Mouse (Mus musculus): ENCODE results near the gene Sema4d. TPM values are rescaled to one million over a fixed set of nuclear protein-coding genes. Genes with fewer than 3 reads are reported as not detected.

The Sema4d gene
- total RNA-seq, 2 experiments from 2014 or later: 65.8 to 71.3 TPM

DNA sequence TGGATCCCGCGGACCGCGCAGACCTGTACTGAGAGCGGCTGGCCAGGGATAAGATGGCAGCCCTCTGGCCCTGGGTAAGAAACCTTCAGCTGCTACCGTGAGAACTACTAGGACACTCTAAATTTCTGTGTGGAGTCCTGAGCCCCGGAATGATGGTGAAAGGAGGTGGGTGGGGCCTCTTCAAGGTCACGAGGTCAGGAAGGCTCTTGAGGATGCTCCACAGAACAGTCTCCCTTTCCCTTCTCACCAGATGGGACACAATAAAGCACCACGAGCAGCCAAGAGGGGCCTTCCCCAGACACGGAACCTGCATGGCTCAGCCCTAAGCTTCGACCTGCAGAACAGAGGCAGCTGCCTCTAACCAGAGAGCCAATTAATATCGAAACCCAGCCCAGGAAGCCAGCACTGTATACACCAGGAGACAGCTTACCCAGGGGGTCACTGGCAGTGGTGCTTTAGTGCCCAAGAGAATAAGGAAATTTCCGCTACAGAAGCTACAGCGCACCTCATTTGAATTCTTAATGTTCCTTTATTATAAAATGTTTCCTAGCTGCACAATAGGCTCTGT is 61.4 kb downstream of the Sema4d start:
- no peak for DNase-seq (ENCODE audit: low spot score in 2 of 2)

DNA sequence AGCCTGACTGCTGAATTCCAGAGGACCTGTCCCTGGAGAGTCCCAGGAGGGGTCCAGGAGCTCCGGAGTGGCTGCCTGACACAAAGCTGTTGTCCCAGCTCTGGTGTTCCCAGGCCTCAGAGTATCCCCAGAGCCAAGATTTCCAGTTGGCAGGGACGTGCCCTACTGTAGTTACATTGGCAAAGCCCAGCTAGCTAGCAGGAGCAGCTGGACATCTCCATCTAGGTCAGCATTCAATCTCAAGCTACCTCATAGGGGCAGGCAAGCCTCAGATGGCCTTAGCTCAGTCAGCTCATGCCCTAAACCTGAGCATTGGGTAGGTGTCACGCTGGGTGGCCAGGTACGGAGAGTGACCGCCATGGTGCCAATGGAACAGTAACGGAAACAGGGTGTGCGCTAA is 62.1 kb downstream of the Sema4d start:
- DNase-seq (ENCODE audit: low spot score in 2 of 2): no peak

DNA sequence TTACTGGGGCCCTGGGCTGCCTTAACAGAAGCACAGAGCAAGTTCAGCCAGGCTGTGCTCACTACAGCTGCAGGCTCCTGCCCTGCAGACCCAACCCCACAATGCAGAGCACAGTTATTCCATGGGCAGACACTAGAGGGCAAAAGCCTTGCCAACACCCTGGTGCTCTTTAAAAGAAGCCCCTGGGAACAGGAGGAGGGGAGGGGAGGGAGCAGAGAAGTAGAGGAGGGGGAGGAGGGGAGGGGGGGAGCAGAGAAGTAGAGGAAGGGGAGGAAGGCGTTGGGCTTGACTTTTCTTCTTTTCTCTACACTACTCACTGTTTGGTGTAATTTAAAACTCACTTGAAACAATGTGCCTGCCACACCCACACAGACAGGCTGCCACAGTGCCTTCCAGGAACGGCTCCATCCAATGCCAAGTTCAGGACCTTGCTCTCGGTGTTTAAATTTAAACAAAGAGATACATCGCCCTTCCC is 63.6 kb downstream of the Sema4d start:
- no peak for DNase-seq (ENCODE audit: low spot score in 2 of 2)

DNA sequence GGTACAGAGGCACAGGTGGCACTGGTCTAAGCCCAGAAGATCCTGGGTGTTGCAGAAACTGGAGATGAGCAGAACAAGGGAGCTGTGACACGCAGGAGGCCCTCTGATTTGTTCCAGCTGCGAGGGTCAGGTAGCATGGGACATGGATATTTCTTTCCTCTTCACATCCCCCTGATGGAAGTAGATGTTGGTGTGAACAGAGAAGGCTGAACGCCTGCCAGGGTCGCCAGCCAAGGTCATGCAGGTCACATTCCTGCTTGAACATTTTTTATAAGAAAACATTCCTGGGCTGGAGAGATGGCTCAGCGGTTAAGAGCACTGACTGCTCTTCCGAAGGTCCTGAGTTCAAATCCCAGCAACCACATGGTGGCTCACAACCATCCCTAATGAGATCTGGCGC is 66.2 kb downstream of the Sema4d start:
- no peak for DNase-seq (ENCODE audit: low spot score in 2 of 2)

DNA sequence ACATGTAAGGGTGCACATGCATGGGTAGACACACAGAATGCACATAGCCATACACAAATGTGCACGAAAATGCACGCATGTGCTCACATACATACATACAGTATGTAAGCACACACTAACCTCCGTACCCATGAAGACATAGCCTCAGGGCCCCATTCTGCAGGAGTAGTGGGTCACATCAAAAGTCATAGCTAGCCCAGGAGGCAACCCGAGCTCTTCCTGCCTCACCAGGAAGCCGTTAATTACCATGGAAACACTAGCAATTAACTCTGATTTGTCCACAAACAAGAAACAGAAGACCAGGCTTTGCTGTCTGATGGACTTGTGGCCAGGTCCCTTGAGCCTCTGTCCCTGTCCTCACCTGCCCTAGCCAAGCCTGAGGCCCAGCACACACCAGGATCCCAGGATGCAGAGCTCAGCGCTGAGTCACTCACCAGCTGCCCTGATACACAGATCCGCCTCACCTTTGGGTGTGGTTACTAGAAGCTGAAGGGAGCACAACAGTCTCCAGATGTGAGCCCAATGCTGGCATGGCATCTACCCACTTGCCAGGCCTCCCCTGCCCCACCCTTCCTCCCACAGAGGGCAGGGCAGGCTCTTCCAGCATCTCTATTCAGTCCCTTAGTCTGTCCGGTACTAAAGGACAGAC is 67.5 kb downstream of the Sema4d start:
- DNase-seq (ENCODE audit: low spot score in 2 of 2): no peak

DNA sequence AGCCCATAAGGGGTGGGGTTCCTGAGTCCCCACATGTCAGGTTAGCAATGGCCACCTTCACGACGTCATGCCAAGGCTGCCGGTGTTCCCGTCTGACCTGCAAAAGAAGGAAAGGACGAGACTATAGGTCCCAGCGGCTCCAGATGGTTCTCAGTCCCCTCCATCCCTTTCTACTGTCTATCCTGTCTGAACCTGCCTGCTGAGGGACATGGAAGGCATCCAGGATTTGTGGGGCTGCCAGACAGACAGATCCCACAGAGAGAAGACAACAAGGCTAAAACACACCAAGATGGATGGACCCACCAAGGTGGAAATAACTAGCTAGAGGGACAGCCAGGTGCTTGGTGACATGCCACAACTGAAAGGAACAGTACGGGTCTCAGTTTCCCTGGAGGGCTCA is 68.1 kb downstream of the Sema4d start:
- DNase-seq (ENCODE audit: low spot score in 2 of 2): no peak

DNA sequence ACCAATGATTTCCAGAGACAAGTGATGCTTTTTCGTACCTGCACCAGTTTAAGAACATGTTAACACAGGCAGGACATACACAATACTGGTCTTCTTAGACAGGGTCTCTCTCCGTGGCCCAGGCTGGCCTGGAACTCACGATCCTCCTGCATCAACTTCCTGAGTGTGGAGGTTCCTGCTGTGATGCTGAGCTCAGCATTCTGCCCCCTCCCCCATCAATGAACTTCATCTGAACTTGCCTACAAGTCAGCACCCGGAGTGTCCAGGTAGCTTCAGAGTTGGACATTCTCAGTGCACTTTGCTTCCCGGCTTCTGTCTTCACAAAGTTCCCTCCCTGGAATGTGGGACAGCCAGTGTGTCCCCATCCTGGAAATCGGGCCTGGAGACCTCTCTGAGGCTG is 69.0 kb downstream of the Sema4d start:
- DNase-seq (ENCODE audit: low spot score in 2 of 2): no peak

DNA sequence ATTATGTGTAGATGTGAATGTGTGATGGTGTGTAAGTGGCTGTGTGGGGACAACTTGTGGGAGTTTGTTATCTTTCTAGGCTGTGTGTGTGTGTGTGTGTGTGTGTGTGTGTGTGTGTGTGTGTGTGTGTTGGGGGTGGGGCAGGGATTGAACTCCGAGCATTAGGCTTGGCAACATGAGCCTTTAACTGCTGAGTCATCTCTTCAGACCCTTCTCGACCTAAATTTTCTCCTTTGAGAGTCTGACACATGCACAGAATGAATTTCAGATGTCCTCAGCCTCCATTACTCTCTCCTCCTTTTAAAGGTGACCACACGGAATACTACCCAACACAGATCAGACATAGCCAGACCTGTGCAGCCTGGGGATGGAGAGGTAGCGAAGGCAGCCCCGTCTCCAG is 70.4 kb downstream of the Sema4d start:
- DNase-seq (ENCODE audit: low spot score in 2 of 2): no peak

DNA sequence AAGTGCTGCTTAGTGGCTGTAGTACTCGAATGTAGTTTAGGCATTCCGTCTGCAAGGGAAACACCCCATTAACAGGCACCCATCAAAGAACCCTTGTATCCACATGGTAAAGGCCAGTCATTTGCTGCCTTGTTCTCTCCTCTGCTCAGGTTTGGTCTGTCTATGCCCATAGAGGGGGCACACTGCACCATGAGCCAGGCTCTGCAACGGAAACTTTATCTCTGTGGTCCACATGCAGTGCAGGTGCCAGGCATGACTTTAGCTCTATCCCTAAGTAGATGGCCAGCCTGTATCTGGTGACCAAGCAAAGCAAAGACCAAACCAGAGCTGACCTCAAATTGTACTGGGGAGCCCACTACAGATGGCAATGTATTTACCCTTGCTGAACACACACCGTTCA is 73.0 kb downstream of the Sema4d start:
- no peak for DNase-seq (ENCODE audit: low spot score in 2 of 2)

DNA sequence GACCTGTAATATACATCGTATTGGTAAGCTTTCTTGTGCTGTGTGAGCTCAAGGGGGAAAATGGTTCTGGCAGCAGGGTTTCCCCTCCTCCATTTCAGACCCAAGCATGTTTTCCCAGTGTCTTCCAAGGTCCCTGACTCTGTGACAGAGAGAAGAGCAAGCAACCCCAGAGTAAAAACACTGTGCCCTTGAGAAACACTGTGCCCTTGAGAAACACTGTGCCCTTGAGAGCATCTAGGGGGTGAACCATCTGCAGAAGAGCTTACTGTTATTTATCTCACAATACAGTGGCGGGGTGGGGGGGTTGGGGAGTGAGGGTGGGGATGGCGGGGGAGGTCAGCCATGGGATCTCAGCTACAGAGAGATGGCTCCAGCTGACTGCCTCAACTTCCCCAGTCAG is 74.3 kb downstream of the Sema4d start:
- no peak for DNase-seq (ENCODE audit: low spot score in 2 of 2)

DNA sequence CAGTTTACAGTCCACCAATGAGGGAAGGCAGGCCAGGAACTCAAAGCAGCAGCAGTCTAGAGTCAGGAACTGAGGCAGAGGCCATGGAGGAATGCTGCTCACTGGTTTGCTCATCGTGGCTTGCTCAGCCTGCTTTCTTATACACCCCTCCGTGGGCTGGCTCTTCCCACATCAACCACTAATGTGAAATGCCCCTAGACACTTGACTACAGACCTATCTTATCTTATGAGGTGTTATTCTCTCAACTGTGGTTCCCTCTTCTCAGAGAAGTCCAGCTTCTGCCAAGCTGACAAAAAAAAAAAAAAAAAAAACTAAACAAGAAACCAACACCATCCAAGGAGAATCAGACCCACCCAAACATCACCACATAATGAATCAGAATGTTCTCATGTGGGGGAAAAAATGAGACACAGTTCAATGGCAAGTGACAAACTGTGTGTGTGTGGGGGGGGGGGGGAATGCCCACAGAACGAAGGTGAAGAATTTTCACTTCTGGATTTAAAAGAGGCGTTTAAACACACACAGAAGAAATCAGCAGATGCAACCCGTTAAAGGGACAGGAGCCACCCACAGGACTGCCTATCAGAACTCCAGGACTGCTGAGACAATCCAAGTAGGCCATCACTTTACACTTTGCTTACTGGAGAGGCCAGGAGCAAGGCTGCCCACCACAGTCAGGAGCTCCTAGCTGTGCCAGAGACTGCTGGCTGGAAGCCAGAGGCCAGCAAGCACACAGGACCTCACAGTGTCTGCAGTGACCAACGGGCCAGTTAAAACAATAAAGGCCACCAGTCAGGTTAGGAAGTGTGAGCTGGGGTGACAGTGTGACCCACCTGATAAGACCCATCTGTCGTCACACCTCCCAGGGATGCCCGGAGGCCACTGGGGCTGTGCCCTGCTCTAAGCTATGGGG is 76.9 kb downstream of the Sema4d start:
- DNase-seq (ENCODE audit: low spot score in 2 of 2): no peak

DNA sequence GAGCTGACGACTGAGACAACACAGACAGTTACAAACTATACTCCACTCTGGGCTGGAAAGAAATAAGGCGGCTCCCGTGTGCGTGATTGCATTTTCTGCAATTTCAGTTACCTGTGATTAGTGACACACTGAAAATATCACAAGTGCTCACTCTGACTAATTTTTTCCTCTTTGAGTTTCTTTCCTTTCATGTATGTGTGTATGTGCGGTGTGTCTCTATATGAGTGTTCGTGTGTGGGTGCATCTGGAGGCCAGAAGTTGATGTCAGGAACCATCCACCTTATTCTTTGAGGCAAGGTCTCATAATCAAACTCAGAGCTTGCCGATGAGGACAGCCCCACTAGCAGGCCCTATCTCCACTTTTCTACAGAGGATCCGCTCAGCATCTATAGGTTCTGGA is 81.5 kb downstream of the Sema4d start:
- no peak for DNase-seq (ENCODE audit: low spot score in 2 of 2)

DNA sequence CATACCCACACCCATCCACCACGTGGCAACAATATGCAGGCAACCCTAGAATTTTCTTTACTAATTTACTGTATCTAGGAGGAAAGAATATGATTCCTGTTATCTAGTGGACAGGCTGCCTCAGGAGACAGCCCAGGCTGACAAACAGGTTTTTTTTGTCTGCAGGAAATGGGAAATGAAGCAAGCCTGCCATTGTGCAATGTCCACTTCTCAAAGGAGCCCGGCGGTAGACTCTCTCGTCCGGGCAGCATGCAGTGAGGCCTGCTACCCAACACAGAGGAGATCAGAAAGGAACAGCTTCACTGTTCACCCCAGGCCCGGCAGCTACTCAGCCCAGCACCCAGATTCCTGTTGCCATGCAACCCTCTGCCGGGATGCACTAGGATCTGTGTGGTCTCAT is 82.8 kb downstream of the Sema4d start:
- no peak for DNase-seq (ENCODE audit: low spot score in 2 of 2)

DNA sequence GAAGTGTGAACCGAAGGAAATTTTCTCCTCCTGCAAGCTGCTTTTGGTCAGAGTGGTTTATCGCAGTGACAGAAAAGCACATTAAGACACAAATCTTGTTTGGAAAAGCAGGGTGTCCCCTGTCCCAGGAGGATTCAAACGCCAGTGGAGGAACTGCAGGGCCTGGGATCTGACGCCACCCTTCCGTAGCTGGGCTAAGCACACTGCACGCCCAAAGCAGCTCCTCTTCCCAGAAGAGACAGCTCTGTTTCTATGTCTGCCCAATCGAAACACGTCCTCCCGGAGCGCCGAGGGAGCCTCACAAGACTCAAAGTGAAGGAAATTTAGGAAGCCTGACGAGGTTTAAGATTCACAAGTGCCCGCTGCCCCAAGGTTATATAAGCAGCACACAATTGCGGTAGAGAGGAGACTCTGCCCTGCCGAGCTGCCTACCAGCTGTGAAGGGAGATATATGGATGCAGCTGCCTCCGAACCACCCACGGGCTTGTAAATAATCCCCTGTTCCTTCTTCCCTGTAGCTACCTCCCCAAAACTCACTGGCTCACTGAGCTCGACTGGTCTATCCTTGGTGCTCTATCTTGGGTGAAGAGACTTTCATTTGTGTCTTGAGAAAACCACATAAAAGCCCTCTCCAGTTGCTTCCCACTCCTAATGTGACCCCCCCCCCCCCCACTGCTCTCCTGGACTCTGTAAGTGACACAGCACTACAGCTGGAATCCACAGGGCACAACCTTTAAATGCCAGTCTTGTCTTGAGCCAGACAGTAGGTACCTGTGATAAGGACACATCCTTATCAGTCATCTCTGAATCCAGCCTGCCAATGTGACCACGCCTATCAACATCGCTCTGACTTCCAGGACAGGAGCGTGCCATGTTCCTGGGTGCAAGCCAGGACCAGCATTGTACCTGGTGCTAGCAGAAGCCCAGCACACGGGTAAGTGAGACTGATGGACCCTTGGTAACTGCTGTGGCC is 87.4 kb downstream of the Sema4d start:
- DNase-seq (ENCODE audit: low spot score in 2 of 2): peak in 1 of 2 experiments; percentile 36

DNA sequence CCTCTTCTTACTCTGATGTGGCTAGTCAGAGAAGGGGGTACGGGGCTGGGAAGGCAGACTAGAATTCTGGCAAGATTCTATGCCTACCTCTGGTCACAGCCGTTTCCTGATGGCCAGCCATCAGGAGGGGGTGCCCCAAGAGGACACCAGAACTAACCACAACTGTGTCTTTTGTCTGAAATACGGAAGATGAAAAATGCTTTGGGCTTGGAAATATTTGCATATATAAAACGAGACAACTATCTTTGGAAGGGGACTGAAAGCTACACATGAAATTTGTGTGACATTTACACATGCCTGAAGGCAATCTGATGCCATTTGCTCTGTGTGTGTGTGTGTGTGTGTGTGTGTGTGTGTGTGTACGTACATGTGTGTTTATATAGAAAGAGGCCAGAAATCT is 89.7 kb downstream of the Sema4d start:
- DNase-seq (ENCODE audit: low spot score in 2 of 2): no peak

DNA sequence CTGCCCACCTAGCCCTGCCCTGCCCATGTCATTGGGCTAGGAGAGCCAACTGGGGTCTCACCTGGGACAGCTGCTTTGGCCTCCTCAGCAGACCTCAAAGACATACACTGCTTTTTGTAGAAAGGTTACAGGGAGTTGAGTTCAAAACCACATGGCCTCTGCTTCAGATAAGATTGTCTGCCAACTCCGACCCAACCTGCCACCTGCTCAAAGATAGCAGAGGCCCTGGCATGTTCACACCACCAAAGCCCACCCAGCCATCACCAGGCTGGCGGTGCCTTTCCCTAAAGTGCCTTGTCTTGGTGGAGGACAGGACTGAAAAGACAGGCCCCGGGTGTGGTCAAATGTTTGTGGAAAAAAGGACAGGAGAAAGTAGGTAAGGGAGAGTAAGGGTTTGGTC is 95.2 kb downstream of the Sema4d start:
- DNase-seq (ENCODE audit: low spot score in 2 of 2): no peak

DNA sequence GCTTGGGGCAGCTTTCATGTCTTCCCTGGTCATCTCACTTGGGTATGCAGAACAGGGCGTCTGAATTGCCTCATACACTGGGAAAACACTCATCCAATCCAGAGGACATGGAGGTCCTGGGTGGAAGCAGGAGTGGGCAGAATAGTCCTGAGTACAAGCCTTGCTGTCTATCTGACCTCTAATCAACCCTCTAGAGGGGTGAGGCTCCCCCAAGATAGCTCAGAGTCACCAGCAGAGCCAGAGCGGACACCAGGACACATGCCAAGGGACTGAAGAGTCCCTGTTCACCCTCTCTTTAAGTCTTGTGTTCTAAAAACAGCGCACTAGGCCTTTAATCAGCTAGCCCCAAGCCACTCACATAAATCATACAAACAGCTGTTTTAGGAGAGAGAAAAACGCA is 95.7 kb downstream of the Sema4d start:
- no peak for DNase-seq (ENCODE audit: low spot score in 2 of 2)

DNA sequence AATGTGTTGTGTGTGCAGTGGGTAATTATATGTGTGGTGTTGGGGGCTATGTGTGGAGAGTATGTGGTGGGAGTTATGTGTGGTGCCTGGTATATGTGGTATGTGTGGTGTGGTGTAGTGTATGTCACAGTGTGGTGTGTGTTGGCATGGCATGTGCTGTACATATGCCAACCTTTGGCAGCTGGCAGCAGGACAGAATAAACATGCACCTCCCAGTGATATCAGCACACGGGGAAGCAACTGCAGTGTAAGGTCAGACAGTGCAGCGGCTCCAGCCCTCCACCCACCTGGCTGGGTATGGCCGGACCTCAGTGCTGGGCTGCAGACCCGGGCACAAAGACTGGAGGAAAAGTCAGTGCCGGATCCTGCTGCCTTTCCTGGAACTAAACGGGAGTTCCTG is 96.1 kb downstream of the Sema4d start:
- DNase-seq (ENCODE audit: low spot score in 2 of 2): no peak

DNA sequence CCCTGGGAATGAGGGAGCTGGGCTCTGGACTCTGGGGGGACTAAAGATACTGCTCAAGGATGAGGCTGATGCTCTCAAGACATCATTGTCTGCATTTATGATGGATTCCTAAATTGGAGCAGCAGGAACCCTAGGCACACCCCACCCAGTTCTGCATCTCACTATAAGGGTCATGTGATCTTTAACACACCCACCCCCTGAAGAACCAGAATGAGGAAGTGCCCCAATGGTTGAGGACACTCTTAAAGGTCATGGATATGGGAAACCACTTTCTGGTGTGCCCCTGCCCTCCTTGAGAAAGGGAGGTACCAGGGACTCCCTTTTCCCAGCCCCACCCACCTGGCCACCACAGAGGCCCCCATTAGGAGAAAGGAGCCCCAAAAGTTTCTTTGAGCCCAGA is 97.1 kb downstream of the Sema4d start:
- no peak for DNase-seq (ENCODE audit: low spot score in 2 of 2)

DNA sequence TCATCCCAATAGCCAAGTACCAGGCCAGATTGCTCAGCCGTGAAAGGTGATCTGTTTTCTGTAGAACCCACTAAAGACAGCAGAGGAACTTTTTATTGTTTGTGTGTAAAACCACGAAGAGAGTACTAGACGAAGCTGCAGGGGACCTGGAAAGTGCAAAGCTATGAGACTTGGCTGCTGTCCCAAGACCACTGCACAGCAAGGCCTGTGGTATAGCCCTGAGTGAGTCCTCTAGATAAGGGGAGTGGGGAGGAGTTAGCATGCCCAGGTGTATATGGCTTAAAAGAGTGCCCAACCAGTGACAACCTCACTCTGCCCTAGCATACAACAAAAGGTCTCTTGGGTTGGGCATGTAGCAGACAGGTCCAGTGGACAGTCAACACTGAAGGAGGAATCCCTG is 104.9 kb downstream of the Sema4d start:
- DNase-seq (ENCODE audit: low spot score in 2 of 2): no peak

DNA sequence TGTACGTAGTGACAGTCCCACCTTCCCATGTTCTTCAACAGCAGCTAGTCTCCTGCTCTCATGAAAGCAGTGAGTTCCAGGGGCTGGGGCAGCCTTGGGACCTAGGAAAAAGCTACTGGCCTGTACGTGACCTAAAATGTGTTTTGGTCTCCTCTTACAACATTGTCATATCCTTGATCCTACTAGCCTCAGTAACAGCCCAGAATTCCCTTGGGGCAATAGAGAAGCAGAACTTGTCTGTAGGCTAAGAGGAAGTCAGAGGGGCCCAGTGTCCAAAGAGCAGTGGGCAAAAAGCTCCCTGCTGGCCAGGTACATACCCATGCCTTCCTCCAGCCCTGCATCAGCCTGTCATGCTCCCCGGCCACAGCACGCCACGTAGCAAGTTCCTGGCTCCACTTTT is 106.6 kb downstream of the Sema4d start:
- DNase-seq (ENCODE audit: low spot score in 2 of 2): no peak
